Mouse (Mus musculus) liver, adult 2 months (tissue): ENCODE results near the gene Dusp13. TPM values are rescaled to one million over a fixed set of nuclear protein-coding genes. Genes with fewer than 3 reads are reported as not detected.

Source experiments
- DNase-seq: peaks from one replicate; pipeline ENCODE4 v3.0.0-alpha.2; 2011; ENCODE audit warnings: low read depth, low spot score; ENCODE audit errors: extremely low read depth
- H3K27ac ChIP-seq: fragments of 200-500 bp; replicated peaks from 2 replicates; pipeline ENCODE4 v1.5.1; 2012; ENCODE audit warnings: low read depth, mild to moderate bottlenecking, control low read depth, inconsistent platforms, low read length; ENCODE audit not compliant: insufficient read depth
- H3K27me3 ChIP-seq: fragments of 200-500 bp; 2 replicates; pipeline ENCODE4 v1.6.1; 2012; ENCODE audit warnings: mild to moderate bottlenecking, moderate library complexity, low read length, inconsistent platforms; ENCODE audit not compliant: control insufficient read depth, insufficient read depth
- H3K36me3 ChIP-seq: fragments of 200-500 bp; 2 replicates; pipeline ENCODE4 v1.6.1; 2012; ENCODE audit warnings: low read length, inconsistent platforms; ENCODE audit not compliant: control insufficient read depth, insufficient read depth
- H3K4me1 ChIP-seq: fragments of 200-500 bp; 2 replicates; pipeline ENCODE4 v1.6.1; 2011; ENCODE audit warnings: low read length; ENCODE audit not compliant: control insufficient read depth, insufficient read depth
- H3K4me3 ChIP-seq: fragments of 200-500 bp; 2 replicates; pipeline ENCODE4 v1.5.1; 2011; ENCODE audit warnings: low read depth, mild to moderate bottlenecking, control low read depth, low read length, moderate library complexity; ENCODE audit not compliant: insufficient read depth
- H3K79me2 ChIP-seq: fragments of 200-500 bp; 2 replicates; pipeline ENCODE4 v1.6.1; 2012; ENCODE audit warnings: inconsistent platforms, mild to moderate bottlenecking, low read length, moderate library complexity; ENCODE audit not compliant: control insufficient read depth, insufficient read depth
- H3K9ac ChIP-seq: fragments of 200-500 bp; 2 replicates; pipeline ENCODE4 v1.6.1; 2012; ENCODE audit warnings: low read depth, mild to moderate bottlenecking, control low read depth, inconsistent platforms, low read length
- CTCF ChIP-seq: fragments of 200-500 bp; IDR thresholded peaks from 2 replicates; pipeline ENCODE4 v1.5.1; 2011; ENCODE audit warnings: low read depth, low read length, control low read depth
- POLR2A ChIP-seq: fragments of 200-500 bp; IDR thresholded peaks from 2 replicates; pipeline ENCODE4 v1.6.1; 2011; ENCODE audit warnings: low read length, control low read depth; ENCODE audit not compliant: insufficient read depth; ENCODE audit errors: extremely low read depth
- WGBS: fragments of 180-500 bp; shearing (Covaris S2); methylation state at CpG from one replicate; pipeline ENCODE4 v1.1.7; 2018; 5-methylcytosine and 5-hydroxymethylcytosine counted together
- polyA plus RNA-seq: library from polyadenylated mRNA; depleted of rRNA; stranded (reverse); fragments of >200 nt; gene quantifications from 2 replicates; pipeline ENCODE4 v1.2.3, GENCODE M21; 2012; rRNA removed
- total RNA-seq: library from RNA; depleted of rRNA; stranded (reverse); fragments of >200 nt; gene quantifications from 2 replicates; pipeline ENCODE4 v1.2.3, GENCODE M21; 2014; rRNA removed

Dusp13 gene
- total and polyA plus RNA-seq, 2 experiments = 0.21 TPM; not detected in 1

GRCm38 (mm10) chr14:21686376-21687279 is 64.4 kb downstream of the Dusp13 start:
- no peak for DNase-seq
- no peak overlapping the region for H3K9ac ChIP-seq
- WGBS = 16% methylated on average over 49 of the region's 49 CpGs
- H3K79me2 ChIP-seq = no peaks in the 10 kb centered on the region
- no peak for TF ChIP-seq POLR2A
- peaks cover 14% of the 10 kb centered on the region; the same call in 1 of the 2 replicates for H3K27me3 ChIP-seq
- no peaks in the 10 kb centered on the region for H3K36me3 ChIP-seq
- no peak overlapping the region for H3K27ac ChIP-seq
- no peaks in the 10 kb centered on the region for H3K4me1 ChIP-seq
- no peak overlapping the region for H3K4me3 ChIP-seq

- 94% methylated on average over 10 of the region's 10 CpGs for WGBS
- H3K4me3 ChIP-seq = no peak overlapping the region
Observed at GRCm38 (mm10) chr14:21685411-21686146, 65.4 kb downstream of the Dusp13 start.

GRCm38 (mm10) chr14:21683834-21684233 is 67.1 kb downstream of the Dusp13 start:
- 90% methylated on average over 4 of the region's 4 CpGs for WGBS
- DNase-seq = no peak
- TF ChIP-seq POLR2A (no peak), CTCF (no peak)

More at GRCm38 (mm10) chr14:21685411-21686146, 65.4 kb downstream of the Dusp13 start:
- no peaks in the 10 kb centered on the region for H3K4me1 ChIP-seq
- no peaks in the 10 kb centered on the region for H3K79me2 ChIP-seq
- H3K36me3 ChIP-seq = no peaks in the 10 kb centered on the region
- H3K27me3 ChIP-seq = peaks cover 14% of the 10 kb centered on the region; the same call in 1 of the 2 replicates
- TF ChIP-seq CTCF = no peak
- TF ChIP-seq POLR2A = no peak
- DNase-seq = no peak
- H3K9ac ChIP-seq = no peak overlapping the region
- H3K27ac ChIP-seq = no peak overlapping the region

More at GRCm38 (mm10) chr14:21683834-21684233, 67.1 kb downstream of the Dusp13 start:
- Histone ChIP-seq H3K27ac (no peak overlapping the region), H3K4me3 (no peak overlapping the region), H3K4me1 (no peaks in the 10 kb centered on the region), H3K27me3 (peaks cover 14% of the 10 kb centered on the region; the same call in 1 of the 2 replicates), H3K9ac (no peak overlapping the region), H3K36me3 (no peaks in the 10 kb centered on the region), H3K79me2 (no peaks in the 10 kb centered on the region)

Other genes with a start within 250 kb of the Dusp13 start
- gene Dupd1, start 36.6 kb downstream of the Dusp13 start, total RNA-seq = not detected in 2 replicates
- not detected in 2 replicates for gene Dupd1, start 36.6 kb downstream of the Dusp13 start, polyA plus RNA-seq
- 27.1 and 40.9 TPM in 2 replicates for gene Samd8, start 650 bp downstream of the Dusp13 start, total RNA-seq
- 12.7 and 14.5 TPM in 2 replicates for gene Samd8, start 650 bp downstream of the Dusp13 start, polyA plus RNA-seq
- gene Vdac2, start 74.1 kb upstream of the Dusp13 start, total RNA-seq = 87.0 and 89.3 TPM in 2 replicates
- gene Vdac2, start 74.1 kb upstream of the Dusp13 start, polyA plus RNA-seq = 66.0 and 108 TPM in 2 replicates
- 4.1 and 8.0 TPM in 2 replicates for gene Comtd1, start 97.8 kb upstream of the Dusp13 start, total RNA-seq
- gene Comtd1, start 97.8 kb upstream of the Dusp13 start, polyA plus RNA-seq = 8.6 and 10.1 TPM in 2 replicates
- 0.37 and 0.60 TPM in 2 replicates for gene Zfp503, start 238.4 kb upstream of the Dusp13 start, total RNA-seq
- 1.6 and 1.7 TPM in 2 replicates for gene Zfp503, start 238.4 kb upstream of the Dusp13 start, polyA plus RNA-seq